Mouse (Mus musculus) neural tube, embryonic 12.5 days (tissue): ENCODE measurements around the gene Gpr89. TPM values are rescaled to one million over a fixed set of nuclear protein-coding genes. Genes with fewer than 3 reads are reported as not detected.

Experiments used
- polyA plus RNA-seq: library from polyadenylated mRNA; unstranded; fragments of >200 nt; fragmentation: Nextera tagmentation; extraction: Ambion mirVana; gene quantifications from 2 replicates; pipeline ENCODE4 v1.2.1, GENCODE M21; 2016

The Gpr89 gene
- polyA plus RNA-seq, 1 experiment from 2014 or later, result 38.1 TPM

Other genes with a start within 250 kb of the Gpr89 start
- gene Ankrd35, start 235.2 kb downstream of the Gpr89 start, polyA plus RNA-seq, result 0.55 and 0.65 TPM in 2 replicates
- gene Pias3, start 209.0 kb downstream of the Gpr89 start, polyA plus RNA-seq, result 39.7 and 42.9 TPM in 2 replicates
- gene Nudt17, start 196.8 kb downstream of the Gpr89 start, polyA plus RNA-seq, result 13.5 and 14.5 TPM in 2 replicates
- gene Polr3c, start 177.7 kb downstream of the Gpr89 start, polyA plus RNA-seq, result 33.9 and 40.3 TPM in 2 replicates
- gene Rnf115, start 177.7 kb downstream of the Gpr89 start, polyA plus RNA-seq, result 78.6 and 81.4 TPM in 2 replicates
- gene Pdzk1, start 76.1 kb downstream of the Gpr89 start, polyA plus RNA-seq, result not detected in 2 replicates
- gene Cd160, start 76.0 kb downstream of the Gpr89 start, polyA plus RNA-seq, result 0.08 and 0.15 TPM in 2 replicates
- 6.9 and 11.7 TPM in 2 replicates for gene Gja5, start 653 bp downstream of the Gpr89 start, polyA plus RNA-seq
- 0.06 TPM in 1 of 2 replicates, not detected in the other for gene Gja8, start 20.7 kb upstream of the Gpr89 start, polyA plus RNA-seq